Mouse (Mus musculus) frontal cortex, adult (tissue): Measurements from ENCODE around the gene D230025D16Rik.
A peak's percentile ranks its signal among the peaks of the same experiment; 100 is the strongest.
"Not testable (repeated sequence)": the region's sequence is repeated elsewhere in the genome, so short reads cannot be mapped to it uniquely, and the experiment has no call there.

Experiments
- ATAC-seq: cut with Nextera tagmentation; 2 replicates; pipeline ENCODE4 v1.9.2; 2017; ENCODE audit warnings: mild to moderate bottlenecking, moderate library complexity, mixed read lengths; ENCODE audit not compliant: low TSS enrichment

D230025D16Rik gene

DNA sequence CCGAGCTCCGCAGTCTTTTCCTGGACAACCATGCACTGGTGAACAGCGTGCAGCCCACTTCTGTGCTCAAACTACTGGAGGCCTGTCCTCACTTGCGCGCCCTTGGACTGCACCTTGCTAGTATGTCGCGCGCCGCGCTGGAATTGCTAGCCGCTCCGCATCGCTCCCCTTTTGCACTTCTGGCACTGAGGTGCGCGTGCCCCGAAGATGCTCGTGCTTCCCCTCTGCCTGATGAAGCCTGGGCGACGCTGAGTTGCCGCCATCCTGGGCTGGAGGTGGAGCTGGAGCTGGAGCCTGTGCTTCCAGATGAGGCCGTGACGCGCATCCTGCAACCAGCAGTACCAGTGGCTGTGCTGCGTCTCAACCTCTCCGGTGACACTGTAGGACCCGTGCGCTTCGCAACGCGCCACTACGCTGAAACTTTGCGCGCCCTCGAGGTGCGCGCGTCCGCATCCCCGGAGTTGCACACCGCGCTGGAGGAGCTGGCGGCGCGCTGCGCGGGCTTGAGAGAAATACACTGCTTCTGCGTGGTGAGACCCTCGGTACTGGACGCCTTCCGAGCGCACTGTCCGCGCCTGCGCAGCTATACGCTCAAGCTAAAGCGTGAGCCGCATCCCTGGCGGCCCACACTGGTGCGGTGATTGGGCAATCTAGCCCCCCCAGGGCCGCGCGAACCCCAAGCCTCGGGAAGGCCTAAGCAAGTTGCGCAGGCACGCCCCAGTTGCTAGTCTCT is 43.6 kb downstream of the D230025D16Rik start:
- ATAC-seq: peak; percentile 68

DNA sequence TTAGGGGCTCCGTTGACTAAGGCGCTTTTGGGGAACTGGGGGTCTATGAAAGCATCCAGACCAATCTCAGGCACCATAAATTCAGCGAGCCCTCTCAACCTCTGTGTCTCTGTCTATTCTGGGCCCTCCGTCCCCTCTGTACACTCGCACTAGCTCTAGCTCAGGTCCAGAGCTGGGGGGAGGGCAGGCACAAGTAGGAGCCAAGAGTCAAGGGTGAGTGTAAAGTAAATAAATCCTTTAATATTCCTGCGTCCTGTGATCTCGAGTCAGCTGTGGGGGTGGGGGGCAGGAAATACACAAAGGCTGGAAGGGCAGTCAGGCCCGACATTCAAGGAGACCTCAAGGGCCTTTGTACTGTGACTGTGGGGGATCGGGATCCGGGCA is 44.1 kb downstream of the D230025D16Rik start:
- ATAC-seq: peak; percentile 4; the same call in 1 of the 2 replicates

DNA sequence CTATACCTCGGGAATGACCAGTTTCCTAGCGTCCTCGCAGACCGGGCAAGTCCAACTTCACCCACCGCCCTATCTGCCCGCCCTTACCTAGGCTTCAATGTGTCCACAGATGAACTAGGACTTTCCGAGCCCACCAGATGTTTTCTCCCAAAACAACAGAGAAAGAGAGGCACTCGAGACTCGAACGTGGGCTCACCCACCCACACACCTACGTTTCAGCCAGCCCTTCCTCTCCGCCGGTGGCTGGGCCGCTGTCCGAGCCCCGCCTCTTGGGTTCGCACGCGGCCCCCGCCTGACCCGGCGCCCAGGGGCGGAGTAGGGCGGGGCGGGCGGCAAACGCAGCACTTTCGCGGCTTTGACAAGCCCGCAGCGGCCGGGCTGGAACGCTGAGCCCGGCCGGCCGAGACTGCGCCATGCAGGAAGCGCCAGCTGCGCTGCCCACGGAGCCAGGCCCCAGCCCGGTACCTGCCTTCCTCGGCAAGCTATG is 44.6 kb downstream of the D230025D16Rik start, which contains the start of gene Hsf4:
TSS of gene Hsf4 (plus strand) at position 341 of the 487 bp plus-strand sequence.
- ATAC-seq: peak; percentile 27

GRCm38 (mm10) chr8:105270101-105270915 is 45.4 kb downstream of the D230025D16Rik start:
- 0 out of 2 replicates have a peak, but pooled peaks have one; percentile 2 for ATAC-seq

DNA sequence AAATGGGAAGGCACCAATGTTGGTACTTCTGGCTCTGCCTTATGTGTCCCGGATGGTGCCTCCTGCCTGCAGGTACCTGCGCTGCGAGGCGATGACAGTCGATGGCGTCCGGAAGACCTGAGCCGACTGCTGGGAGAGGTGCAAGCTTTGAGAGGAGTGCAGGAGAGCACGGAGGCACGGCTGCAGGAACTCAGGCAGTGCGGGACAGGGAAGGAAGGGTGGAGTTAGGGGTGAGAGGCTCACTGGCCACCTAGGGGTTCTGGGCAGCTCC is 45.9 kb downstream of the D230025D16Rik start:
- no peak for ATAC-seq

GRCm38 (mm10) chr8:105275387-105275786 is 50.4 kb downstream of the D230025D16Rik start:
- no peak for ATAC-seq

GRCm38 (mm10) chr8:105275840-105276239 is 50.9 kb downstream of the D230025D16Rik start, which contains the start of gene Nol3:
Gene Nol3, plus strand, starts transcription at chr8:105276140.
- ATAC-seq: no peak

- ATAC-seq: peak; percentile 48
These were observed 51.6 kb downstream of the D230025D16Rik start for GRCm38 (mm10) chr8:105276292-105277120.

GRCm38 (mm10) chr8:105278911-105279334 is 54.0 kb downstream of the D230025D16Rik start:
- ATAC-seq: peak; percentile 66

- no peak for ATAC-seq
These were observed 55.6 kb downstream of the D230025D16Rik start for GRCm38 (mm10) chr8:105280567-105280966.

DNA sequence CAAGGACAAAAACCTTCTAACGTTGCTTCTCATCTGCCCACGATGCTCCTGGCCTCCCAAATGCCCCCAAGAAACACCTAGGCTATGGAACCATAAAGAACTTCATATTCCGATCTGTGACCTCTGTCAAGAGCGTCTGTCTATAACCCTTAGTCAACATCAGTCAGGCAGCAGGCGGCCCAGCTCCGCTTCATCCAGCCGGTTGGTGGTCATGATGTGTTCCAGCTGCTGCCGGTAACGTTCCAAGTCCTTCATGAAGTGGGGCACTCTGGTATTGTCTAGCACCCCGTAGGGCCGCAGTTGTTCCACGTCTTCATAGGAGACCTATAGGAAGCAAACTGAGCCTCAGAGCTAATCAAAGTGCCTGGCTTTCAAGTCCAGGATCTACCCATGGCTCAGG is 56.9 kb downstream of the D230025D16Rik start:
- ATAC-seq: no peak

- no peak for ATAC-seq
These were observed 57.3 kb downstream of the D230025D16Rik start for GRCm38 (mm10) chr8:105282239-105282638.

DNA sequence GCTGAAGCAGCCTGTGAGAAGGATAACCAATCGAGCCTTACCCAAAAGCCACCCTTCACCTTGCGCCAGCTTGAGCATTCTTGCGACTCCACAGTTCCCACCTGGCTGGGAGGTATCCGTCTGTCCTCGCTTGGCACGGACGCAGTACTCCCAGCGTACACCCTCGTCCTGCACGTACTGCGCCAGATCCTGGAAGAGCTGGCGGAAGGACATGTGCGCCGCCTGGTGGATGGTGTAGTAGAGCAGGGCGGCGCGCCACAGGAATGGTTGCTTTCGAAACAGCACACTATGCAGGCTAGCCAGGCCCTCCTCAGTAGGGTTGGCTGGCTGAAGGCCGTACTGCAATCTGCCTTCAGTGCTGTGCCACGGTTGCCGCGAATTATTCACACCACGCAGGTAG is 58.1 kb downstream of the D230025D16Rik start:
- ATAC-seq: peak; percentile 25; the same call in 1 of the 2 replicates

- ATAC-seq: no peak
These were observed 60.6 kb downstream of the D230025D16Rik start for GRCm38 (mm10) chr8:105285514-105285913.

GRCm38 (mm10) chr8:105286907-105287306 is 62.0 kb downstream of the D230025D16Rik start:
- no peak for ATAC-seq

GRCm38 (mm10) chr8:105288231-105288630 is 63.3 kb downstream of the D230025D16Rik start:
- ATAC-seq: no peak

GRCm38 (mm10) chr8:105288958-105289732 is 64.2 kb downstream of the D230025D16Rik start:
- peak; percentile 83 for ATAC-seq

DNA sequence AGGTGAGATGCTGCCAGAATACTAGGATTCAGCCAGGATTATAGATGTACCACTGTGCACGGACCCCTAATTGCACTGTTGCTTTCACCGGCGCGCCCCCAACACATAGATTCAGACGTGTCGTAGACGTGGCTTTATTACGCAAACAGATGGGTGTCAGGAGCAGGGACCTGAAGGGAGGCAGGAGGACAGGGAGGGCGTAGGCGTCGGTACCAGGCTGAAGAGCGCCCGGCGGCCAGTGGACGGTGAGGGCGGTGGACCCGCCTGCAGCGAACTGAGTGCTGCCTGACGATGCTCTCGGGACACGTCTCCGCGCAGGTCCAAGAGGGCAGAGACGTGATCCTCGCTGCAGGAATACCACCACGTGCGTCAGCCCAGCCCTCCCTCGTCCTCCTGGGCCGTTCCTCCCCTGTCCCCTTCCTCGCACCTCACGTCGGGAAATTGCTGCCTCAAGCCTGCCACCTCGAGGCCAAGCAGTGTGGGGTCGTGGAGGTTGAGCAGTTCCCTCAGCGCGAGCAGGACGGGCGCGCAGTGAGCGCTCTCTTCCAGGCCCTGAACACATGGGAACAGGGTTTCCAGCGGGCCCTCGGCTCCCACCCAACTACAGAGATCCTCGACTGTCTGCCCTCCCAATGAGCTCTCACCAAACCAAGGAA is 65.0 kb downstream of the D230025D16Rik start, which contains the start of gene 4931428F04Rik:
TSS of gene 4931428F04Rik (minus strand) at position 60 of the 656 bp plus-strand sequence.
- ATAC-seq: peak; percentile 16

DNA sequence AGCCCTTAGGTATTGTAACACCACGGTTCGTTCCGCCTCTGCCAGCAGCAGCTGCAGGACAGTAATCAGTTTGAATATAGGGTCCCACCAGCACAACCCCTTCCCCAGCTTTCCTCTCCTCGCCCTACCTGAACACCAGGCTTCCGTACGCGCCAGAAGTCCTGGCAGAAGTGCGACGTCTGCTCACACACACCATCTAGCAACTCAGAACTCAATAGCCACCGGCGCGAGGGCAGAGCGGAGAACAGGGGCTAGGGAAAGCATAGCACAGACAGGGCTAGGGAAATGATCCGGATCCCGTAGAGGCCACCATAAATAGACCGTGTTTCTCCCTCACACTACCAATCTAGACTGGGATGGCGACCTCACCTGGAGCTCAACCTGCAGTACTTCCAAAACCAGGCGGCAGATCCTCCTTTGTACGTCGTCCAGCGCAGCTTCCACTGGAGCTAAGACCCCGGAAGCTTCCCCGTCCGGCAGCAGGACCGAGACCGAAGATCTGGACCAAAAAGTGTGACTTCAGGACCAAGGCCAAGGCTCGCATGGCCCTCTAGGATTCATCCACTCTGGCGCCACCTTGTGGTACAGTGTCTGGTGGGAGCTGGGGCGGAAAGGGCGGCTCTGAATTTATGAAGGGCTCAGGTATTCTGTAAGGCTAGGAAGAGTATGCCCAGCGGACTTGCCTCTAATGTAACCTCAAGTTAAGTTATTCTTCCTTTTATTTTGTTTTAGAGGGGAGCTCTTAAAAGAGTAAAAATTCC is 65.8 kb downstream of the D230025D16Rik start:
- ATAC-seq: no peak

GRCm38 (mm10) chr8:105291364-105291763 is 66.4 kb downstream of the D230025D16Rik start:
- not testable (repeated sequence) for ATAC-seq
